Mouse (Mus musculus): ENCODE results near the gene Ero1lb. TPM values are rescaled to one million over a fixed set of nuclear protein-coding genes. Genes with fewer than 3 reads are reported as not detected.
A peak's percentile ranks its signal among the peaks of the same experiment; 100 is the strongest.
"Not testable (repeated sequence)": the region's sequence is repeated elsewhere in the genome, so short reads cannot be mapped to it uniquely, and the experiment has no call there.

The Ero1lb gene
- polyA plus RNA-seq, 1 experiment: 11.1 TPM

- no peaks in the 10 kb centered on the region for H3K27me3 ChIP-seq (ENCODE audit: control insufficient read depth, insufficient read depth, low read length)
- no peak overlapping the region for H3K27ac ChIP-seq (ENCODE audit: insufficient read depth, low read length)
- H3K4me1 ChIP-seq (ENCODE audit: control insufficient read depth, insufficient read depth, low read length): no peaks in the 10 kb centered on the region
- DNase-seq: no peak
- TF ChIP-seq POLR2A (IDR thresholded peaks at IDR 0.05; ENCODE audit: borderline replicate concordance, insufficient read depth, low read length) (no peak), CTCF (IDR thresholded peaks at IDR 0.05; ENCODE audit: borderline replicate concordance, insufficient read depth, low read depth, low read length) (no peak)
- WGBS: 85% methylated on average over 2 of the region's 2 CpGs
- H3K4me3 ChIP-seq (replicated peaks; ENCODE audit: insufficient read depth, low read depth, low read length): no peak overlapping the region
Measured at GRCm38 (mm10) chr13:12561729-12562128, 3.9 kb upstream of the Ero1lb start.

GRCm38 (mm10) chr13:12562256-12562655 is 3.4 kb upstream of the Ero1lb start:
- Histone ChIP-seq H3K4me3 (replicated peaks; ENCODE audit: insufficient read depth, low read depth, low read length) (no peak overlapping the region), H3K27ac (ENCODE audit: insufficient read depth, low read length) (no peak overlapping the region), H3K27me3 (ENCODE audit: control insufficient read depth, insufficient read depth, low read length) (no peaks in the 10 kb centered on the region), H3K4me1 (ENCODE audit: control insufficient read depth, insufficient read depth, low read length) (no peaks in the 10 kb centered on the region)
- TF ChIP-seq CTCF (IDR thresholded peaks at IDR 0.05; ENCODE audit: borderline replicate concordance, insufficient read depth, low read depth, low read length) (no peak), POLR2A (IDR thresholded peaks at IDR 0.05; ENCODE audit: borderline replicate concordance, insufficient read depth, low read length) (no peak)
- no peak for DNase-seq
- 90% methylated on average over 4 of the region's 4 CpGs for WGBS

DNA sequence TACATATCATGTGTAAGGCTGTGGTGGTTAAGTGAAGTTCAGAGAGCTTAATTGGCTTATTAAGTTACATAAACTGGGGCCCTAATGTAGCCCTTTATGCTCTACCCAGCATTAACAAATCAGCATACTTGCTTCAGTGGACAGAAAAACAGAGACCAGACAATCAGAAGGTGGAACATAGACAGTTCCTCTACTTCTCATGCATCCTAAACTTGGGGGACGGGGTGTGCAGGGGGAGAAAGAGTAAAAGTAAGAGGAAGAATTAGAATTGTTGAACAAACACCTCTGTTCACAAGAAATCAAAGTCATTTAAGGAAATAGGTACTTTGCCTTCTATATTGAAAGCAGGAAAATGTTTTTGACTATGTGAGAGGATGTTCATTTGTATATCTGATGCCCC is 2.3 kb downstream of the Ero1lb start:
- H3K27me3 ChIP-seq (ENCODE audit: control insufficient read depth, insufficient read depth, low read length): no peaks in the 10 kb centered on the region

GRCm38 (mm10) chr13:12568597-12569469 is 3.2 kb downstream of the Ero1lb start:
- Histone ChIP-seq H3K27me3 (ENCODE audit: control insufficient read depth, insufficient read depth, low read length) (no peaks in the 10 kb centered on the region), H3K4me1 (ENCODE audit: control insufficient read depth, insufficient read depth, low read length) (no peaks in the 10 kb centered on the region), H3K27ac (ENCODE audit: insufficient read depth, low read length) (no peak overlapping the region), H3K4me3 (replicated peaks; ENCODE audit: insufficient read depth, low read depth, low read length) (no peak overlapping the region)
- WGBS: 70% methylated on average over 9 of the region's 9 CpGs
- no peak for TF ChIP-seq POLR2A (IDR thresholded peaks at IDR 0.05; ENCODE audit: borderline replicate concordance, insufficient read depth, low read length)
- TF ChIP-seq CTCF (IDR thresholded peaks at IDR 0.05; ENCODE audit: borderline replicate concordance, insufficient read depth, low read depth, low read length): no peak
- DNase-seq: no peak

More for the DNA sequence above, 2.3 kb downstream of the Ero1lb start:
- no peak for TF ChIP-seq POLR2A (IDR thresholded peaks at IDR 0.05; ENCODE audit: borderline replicate concordance, insufficient read depth, low read length)
- TF ChIP-seq CTCF (IDR thresholded peaks at IDR 0.05; ENCODE audit: borderline replicate concordance, insufficient read depth, low read depth, low read length): no peak
- Histone ChIP-seq H3K4me3 (replicated peaks; ENCODE audit: insufficient read depth, low read depth, low read length) (no peak overlapping the region), H3K4me1 (ENCODE audit: control insufficient read depth, insufficient read depth, low read length) (no peaks in the 10 kb centered on the region), H3K27ac (ENCODE audit: insufficient read depth, low read length) (no peak overlapping the region)
- DNase-seq: no peak
- 95% methylated on average over 1 of the region's 1 CpGs for WGBS

DNA sequence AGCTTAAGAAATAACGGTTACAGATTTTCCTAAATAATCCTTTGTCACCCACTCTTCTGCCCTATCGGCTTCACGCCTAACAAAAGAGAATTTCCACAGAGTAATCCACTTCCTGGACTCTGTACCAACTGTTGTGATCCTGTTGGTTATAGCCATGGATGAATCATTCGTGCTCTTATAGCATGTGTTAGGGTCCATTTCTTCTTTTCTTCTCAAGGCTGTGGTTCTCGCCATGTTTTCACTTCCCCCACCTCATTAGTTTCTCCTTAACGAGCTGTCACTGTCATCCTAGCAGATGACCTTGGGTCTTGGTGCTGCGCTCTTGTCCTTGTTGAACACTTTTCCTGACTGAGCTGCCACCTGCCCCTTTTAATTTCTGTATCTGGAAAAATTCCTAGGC is 4.1 kb downstream of the Ero1lb start:
- Histone ChIP-seq H3K27me3 (ENCODE audit: control insufficient read depth, insufficient read depth, low read length) (no peaks in the 10 kb centered on the region), H3K4me1 (ENCODE audit: control insufficient read depth, insufficient read depth, low read length) (no peaks in the 10 kb centered on the region), H3K27ac (ENCODE audit: insufficient read depth, low read length) (no peak overlapping the region), H3K4me3 (replicated peaks; ENCODE audit: insufficient read depth, low read depth, low read length) (no peak overlapping the region)
- no peak for DNase-seq
- WGBS: 81% methylated on average over 7 of the region's 7 CpGs
- TF ChIP-seq CTCF (IDR thresholded peaks at IDR 0.05; ENCODE audit: borderline replicate concordance, insufficient read depth, low read depth, low read length): no peak
- no peak for TF ChIP-seq POLR2A (IDR thresholded peaks at IDR 0.05; ENCODE audit: borderline replicate concordance, insufficient read depth, low read length)

- Histone ChIP-seq H3K4me3 (replicated peaks; ENCODE audit: insufficient read depth, low read depth, low read length) (no peak overlapping the region), H3K27ac (ENCODE audit: insufficient read depth, low read length) (no peak overlapping the region), H3K27me3 (ENCODE audit: control insufficient read depth, insufficient read depth, low read length) (no peaks in the 10 kb centered on the region), H3K4me1 (ENCODE audit: control insufficient read depth, insufficient read depth, low read length) (no peaks in the 10 kb centered on the region)
- DNase-seq: no peak
- 87% methylated on average over 9 of the region's 9 CpGs for WGBS
- TF ChIP-seq CTCF (IDR thresholded peaks at IDR 0.05; ENCODE audit: borderline replicate concordance, insufficient read depth, low read depth, low read length) (no peak), POLR2A (IDR thresholded peaks at IDR 0.05; ENCODE audit: borderline replicate concordance, insufficient read depth, low read length) (no peak)
Measured at GRCm38 (mm10) chr13:12574979-12575536, 9.4 kb downstream of the Ero1lb start.

DNA sequence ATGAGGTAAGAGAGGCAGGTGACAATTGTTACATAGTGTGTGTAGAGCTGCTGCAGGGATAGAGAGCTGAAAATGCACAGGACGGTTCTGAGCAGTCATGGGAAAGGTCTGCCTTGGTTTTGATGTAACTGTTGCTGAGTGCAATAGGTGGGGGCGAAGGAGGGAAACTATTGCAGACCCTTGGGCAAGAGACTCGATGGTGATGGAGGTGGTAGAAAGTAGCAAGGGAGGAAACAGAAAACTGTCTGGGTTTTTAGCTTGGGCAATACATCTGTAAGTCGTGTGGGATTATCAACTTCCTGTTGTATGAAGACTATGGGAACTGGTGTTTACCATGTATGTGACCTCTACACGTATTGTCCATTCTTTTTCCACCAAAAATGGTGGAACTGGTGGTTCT is 12.5 kb downstream of the Ero1lb start:
- Histone ChIP-seq H3K4me3 (replicated peaks; ENCODE audit: insufficient read depth, low read depth, low read length) (no peak overlapping the region), H3K27me3 (ENCODE audit: control insufficient read depth, insufficient read depth, low read length) (no peaks in the 10 kb centered on the region), H3K4me1 (ENCODE audit: control insufficient read depth, insufficient read depth, low read length) (no peaks in the 10 kb centered on the region), H3K27ac (ENCODE audit: insufficient read depth, low read length) (no peak overlapping the region)
- no peak for DNase-seq
- TF ChIP-seq CTCF (IDR thresholded peaks at IDR 0.05; ENCODE audit: borderline replicate concordance, insufficient read depth, low read depth, low read length) (no peak), POLR2A (IDR thresholded peaks at IDR 0.05; ENCODE audit: borderline replicate concordance, insufficient read depth, low read length) (no peak)
- 91% methylated on average over 5 of the region's 5 CpGs for WGBS

DNA sequence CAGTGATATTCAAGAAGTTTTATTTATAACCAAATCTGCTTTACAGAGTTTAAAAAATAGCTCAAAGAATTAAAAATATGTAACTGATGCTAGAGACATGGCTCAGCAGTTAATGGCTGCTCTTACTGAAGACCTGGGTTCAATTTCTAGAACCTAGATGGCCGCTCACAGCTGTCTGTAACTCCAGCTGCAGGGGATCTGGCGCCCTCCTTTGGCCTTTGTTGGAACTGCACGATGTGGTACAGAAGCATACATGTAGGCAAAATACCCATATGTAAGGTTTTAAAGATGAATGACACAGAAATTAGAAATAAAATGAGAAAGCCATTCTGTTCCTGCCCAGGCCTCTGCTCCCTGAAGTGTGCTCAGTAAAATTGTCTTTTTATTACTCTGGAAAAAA is 23.3 kb downstream of the Ero1lb start:
- no peak overlapping the region for H3K27ac ChIP-seq (ENCODE audit: insufficient read depth, low read length)
- 16% methylated on average over 3 of the region's 3 CpGs for WGBS
- H3K4me1 ChIP-seq (ENCODE audit: control insufficient read depth, insufficient read depth, low read length): no peaks in the 10 kb centered on the region
- no peak overlapping the region for H3K4me3 ChIP-seq (replicated peaks; ENCODE audit: insufficient read depth, low read depth, low read length)
- TF ChIP-seq CTCF (IDR thresholded peaks at IDR 0.05; ENCODE audit: borderline replicate concordance, insufficient read depth, low read depth, low read length): peak; percentile 44; the same call in 1 of the 2 replicates
- no peak for TF ChIP-seq POLR2A (IDR thresholded peaks at IDR 0.05; ENCODE audit: borderline replicate concordance, insufficient read depth, low read length)
- H3K27me3 ChIP-seq (ENCODE audit: control insufficient read depth, insufficient read depth, low read length): no peaks in the 10 kb centered on the region
- DNase-seq: peak in 1 of 2 experiments; percentile 24

GRCm38 (mm10) chr13:12597075-12597474 is 31.4 kb downstream of the Ero1lb start:
- not testable (repeated sequence) for H3K27ac ChIP-seq (ENCODE audit: insufficient read depth, low read length); H3K4me3 ChIP-seq (replicated peaks; ENCODE audit: insufficient read depth, low read depth, low read length)
- WGBS: 69% methylated on average over 4 of the region's 4 CpGs

GRCm38 (mm10) chr13:12610206-12610605 is 44.5 kb downstream of the Ero1lb start:
- not testable (repeated sequence) for H3K27me3 ChIP-seq (ENCODE audit: control insufficient read depth, insufficient read depth, low read length); H3K4me1 ChIP-seq (ENCODE audit: control insufficient read depth, insufficient read depth, low read length); H3K27ac ChIP-seq (ENCODE audit: insufficient read depth, low read length); H3K4me3 ChIP-seq (replicated peaks; ENCODE audit: insufficient read depth, low read depth, low read length); DNase-seq

More at GRCm38 (mm10) chr13:12597075-12597474, 31.4 kb downstream of the Ero1lb start:
- not testable (repeated sequence) for H3K4me1 ChIP-seq (ENCODE audit: control insufficient read depth, insufficient read depth, low read length); H3K27me3 ChIP-seq (ENCODE audit: control insufficient read depth, insufficient read depth, low read length); DNase-seq

- H3K4me1 ChIP-seq (ENCODE audit: control insufficient read depth, insufficient read depth, low read length); H3K27ac ChIP-seq (ENCODE audit: insufficient read depth, low read length); H3K4me3 ChIP-seq (replicated peaks; ENCODE audit: insufficient read depth, low read depth, low read length); H3K27me3 ChIP-seq (ENCODE audit: control insufficient read depth, insufficient read depth, low read length); DNase-seq: not testable (repeated sequence)
- WGBS: 88% methylated on average over 6 of the region's 6 CpGs
Measured at GRCm38 (mm10) chr13:12614026-12614425, 48.4 kb downstream of the Ero1lb start.

Measured in cerebellum, adult 2 months (tissue).